Mouse (Mus musculus): ENCODE results near the gene Egfl8. TPM values are rescaled to one million over a fixed set of nuclear protein-coding genes. Genes with fewer than 3 reads are reported as not detected.

Gene Egfl8
- polyA plus RNA-seq, 1 experiment from 2014 or later, result 0.66 TPM

DNA sequence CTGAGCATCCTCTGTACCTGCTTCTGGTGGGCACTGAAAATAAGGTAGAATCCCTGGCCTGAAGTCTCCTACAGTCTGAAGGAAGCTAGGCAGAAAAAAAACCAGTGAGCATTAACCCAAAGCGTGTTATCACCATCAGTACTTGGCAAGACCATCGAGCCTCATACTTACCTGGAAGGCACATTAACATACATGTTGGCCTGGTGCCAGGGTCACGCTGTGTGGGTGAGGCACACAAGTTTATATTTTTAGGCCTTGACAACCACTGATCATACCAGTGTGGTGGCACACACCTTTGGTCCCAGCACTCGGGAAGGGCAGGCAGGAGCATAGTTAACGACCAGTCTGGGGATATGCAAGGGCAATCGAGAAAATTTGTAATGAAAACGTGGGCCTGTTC lies 7.8 kb downstream of the Egfl8 start:
- no peaks in the 10 kb centered on the region for H3K27me3 ChIP-seq (ENCODE audit: insufficient read depth, low read length)
- 73% methylated on average over 7 of the region's 7 CpGs for WGBS (ENCODE audit: insufficient replicate concordance)
- H3K9me3 ChIP-seq (ENCODE audit: low read length), result no peaks in the 10 kb centered on the region
- no peak for DNase-seq
- H3K9ac ChIP-seq (replicated peaks), result no peak overlapping the region
- H3K4me1 ChIP-seq (ENCODE audit: insufficient read depth), result peaks cover 36% of the 10 kb centered on the region
- peaks cover 32% of the 10 kb centered on the region for H3K36me3 ChIP-seq (replicated peaks; ENCODE audit: insufficient read depth, low read length)
- no peak overlapping the region for H3K27ac ChIP-seq (ENCODE audit: low read depth)
- TF ChIP-seq CTCF (IDR thresholded peaks at IDR 0.05; ENCODE audit: low read depth) (no peak), EP300 (IDR thresholded peaks at IDR 0.05; ENCODE audit: low read depth) (no peak)
- H3K4me2 ChIP-seq (ENCODE audit: low read depth, low read length), result no peak overlapping the region
- no peak for ATAC-seq
- H3K4me3 ChIP-seq (ENCODE audit: low read depth, low read length), result no peak overlapping the region

DNA sequence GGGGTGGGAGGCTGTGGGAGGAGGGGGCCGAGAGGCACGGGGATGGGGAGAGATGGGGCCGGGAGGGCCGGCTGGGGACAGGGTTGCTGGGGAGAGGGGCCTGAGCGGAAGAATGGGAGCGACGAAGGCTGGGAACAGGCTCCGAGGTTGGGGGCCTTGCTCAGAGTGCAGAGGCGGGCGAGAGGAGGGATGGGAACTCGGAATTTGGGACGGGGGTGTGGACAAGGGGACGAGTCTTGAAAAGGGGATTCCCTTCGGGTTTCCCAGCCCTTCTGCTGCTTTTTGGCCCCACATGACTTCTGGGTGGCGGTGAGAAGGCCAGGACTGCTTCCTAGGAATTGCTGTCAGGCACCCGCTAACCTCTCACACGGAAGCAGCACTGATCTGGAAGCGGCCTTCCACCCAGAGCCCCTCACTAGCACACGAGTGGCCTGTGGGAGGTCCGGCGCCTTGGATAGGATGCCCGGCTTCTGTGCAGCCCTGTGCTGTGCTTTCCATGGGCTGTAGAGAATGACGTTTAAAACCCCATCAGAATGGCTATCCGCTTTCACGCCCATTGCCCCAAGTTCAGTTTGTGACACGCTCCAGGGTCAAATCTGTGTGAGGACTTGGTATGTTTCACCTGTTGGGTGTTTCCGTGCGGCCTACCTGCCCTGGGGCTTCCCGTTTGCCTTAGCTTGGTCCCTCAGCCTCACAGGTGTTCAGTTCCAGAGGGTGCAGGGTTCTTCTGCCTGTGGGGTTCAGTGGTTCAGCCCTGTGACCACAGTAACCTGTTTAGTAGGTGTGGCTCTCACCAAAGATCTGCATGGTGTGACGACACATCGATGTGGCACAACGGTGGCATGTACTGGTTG lies 9.4 kb downstream of the Egfl8 start:
- TF ChIP-seq CTCF (IDR thresholded peaks at IDR 0.05; ENCODE audit: low read depth) (no peak), EP300 (IDR thresholded peaks at IDR 0.05; ENCODE audit: low read depth) (no peak)
- WGBS (ENCODE audit: insufficient replicate concordance), result 11% methylated on average over 32 of the region's 32 CpGs
- no peak for ATAC-seq

DNA sequence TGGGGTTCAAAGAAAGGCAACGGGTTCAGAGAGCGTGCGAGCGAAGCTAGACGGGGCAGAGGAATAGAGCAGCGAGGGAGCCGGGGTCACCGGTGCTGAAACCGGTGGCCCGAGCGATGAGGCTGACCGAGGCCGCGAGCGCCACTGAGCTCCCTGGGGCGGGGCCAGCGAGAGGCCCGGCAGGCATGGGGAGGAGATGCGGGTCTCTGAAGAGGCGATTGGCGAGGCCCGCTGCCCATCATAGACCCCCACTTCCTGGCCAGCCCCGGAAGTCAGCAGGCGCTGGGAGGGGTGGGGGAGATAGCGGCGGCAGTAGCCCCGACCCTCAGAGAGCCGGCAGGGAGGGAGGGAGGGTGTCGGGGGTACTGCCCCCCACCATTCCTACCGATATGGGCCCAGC lies 10.2 kb downstream of the Egfl8 start:
- H3K27me3 ChIP-seq (ENCODE audit: insufficient read depth, low read length), result no peaks in the 10 kb centered on the region
- TF ChIP-seq EP300 (IDR thresholded peaks at IDR 0.05; ENCODE audit: low read depth), result no peak
- no peak for TF ChIP-seq CTCF (IDR thresholded peaks at IDR 0.05; ENCODE audit: low read depth)
- peak overlapping the region; percentile 77 for H3K4me3 ChIP-seq (ENCODE audit: low read depth, low read length)
- peaks cover 49% of the 10 kb centered on the region for H3K4me1 ChIP-seq (ENCODE audit: insufficient read depth)
- peak overlapping the region; percentile 96 for H3K27ac ChIP-seq (ENCODE audit: low read depth)
- peak overlapping the region; percentile 92 for H3K4me2 ChIP-seq (ENCODE audit: low read depth, low read length)
- under 1% methylated on average over 19 of the region's 30 CpGs for WGBS (ENCODE audit: insufficient replicate concordance)
- no peaks in the 10 kb centered on the region for H3K9me3 ChIP-seq (ENCODE audit: low read length)
- ATAC-seq, result peak; percentile 15
- peak; percentile 94 for DNase-seq
- H3K36me3 ChIP-seq (replicated peaks; ENCODE audit: insufficient read depth, low read length), result peaks cover 13% of the 10 kb centered on the region
- peak overlapping the region; percentile 86 for H3K9ac ChIP-seq (replicated peaks)

More for the DNA sequence above, 9.4 kb downstream of the Egfl8 start:
- peak overlapping the region; percentile 77 for H3K4me3 ChIP-seq (ENCODE audit: low read depth, low read length)
- no peak for DNase-seq
- peak overlapping the region; percentile 92 for H3K4me2 ChIP-seq (ENCODE audit: low read depth, low read length)
- H3K27me3 ChIP-seq (ENCODE audit: insufficient read depth, low read length), result no peaks in the 10 kb centered on the region
- H3K36me3 ChIP-seq (replicated peaks; ENCODE audit: insufficient read depth, low read length), result peaks cover 17% of the 10 kb centered on the region; the same call in 1 of the 2 replicates
- H3K27ac ChIP-seq (ENCODE audit: low read depth), result peak overlapping the region; percentile 96
- H3K4me1 ChIP-seq (ENCODE audit: insufficient read depth), result peaks cover 49% of the 10 kb centered on the region
- peak overlapping the region; percentile 86 for H3K9ac ChIP-seq (replicated peaks)
- H3K9me3 ChIP-seq (ENCODE audit: low read length), result no peaks in the 10 kb centered on the region

DNA sequence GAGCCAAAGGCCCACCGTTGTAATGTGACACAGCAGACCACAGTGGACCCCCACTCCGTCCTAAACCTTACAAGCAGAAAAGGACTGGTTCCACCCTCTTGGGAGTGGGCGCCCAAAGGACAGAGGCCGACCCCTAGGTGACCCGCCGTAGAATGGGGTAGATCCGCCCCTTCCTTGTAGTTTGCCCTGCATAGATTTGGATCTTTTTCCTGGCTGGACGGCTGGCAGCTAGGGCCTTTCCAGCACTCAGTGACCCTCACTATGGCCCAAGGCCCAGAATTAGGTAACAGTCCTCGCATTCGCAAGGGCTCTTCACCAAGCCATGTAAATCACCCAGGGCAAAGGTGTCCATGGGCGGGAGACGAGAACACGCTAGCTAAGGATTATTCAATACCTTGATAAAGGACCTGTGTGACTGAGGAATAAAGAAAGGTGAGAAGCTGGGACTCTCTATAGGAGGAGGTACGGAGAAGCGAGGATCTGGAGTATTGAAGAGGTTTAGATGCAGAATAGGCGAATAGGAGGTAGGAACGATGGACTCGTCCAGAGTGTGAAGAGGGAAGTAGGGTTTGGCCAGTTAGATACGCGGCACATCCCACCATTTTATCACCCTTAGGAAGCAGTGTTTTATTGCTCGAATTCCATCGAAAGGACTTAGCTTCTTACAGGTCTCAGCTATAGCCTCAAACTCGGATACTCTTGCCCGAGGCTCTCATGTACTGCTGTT lies 11.1 kb downstream of the Egfl8 start:
- Histone ChIP-seq H3K4me3 (ENCODE audit: low read depth, low read length) (peak overlapping the region; percentile 77), H3K36me3 (replicated peaks; ENCODE audit: insufficient read depth, low read length) (peaks cover 15% of the 10 kb centered on the region), H3K9me3 (ENCODE audit: low read length) (no peaks in the 10 kb centered on the region), H3K4me2 (ENCODE audit: low read depth, low read length) (peak overlapping the region; percentile 92), H3K9ac (replicated peaks) (peak overlapping the region; percentile 86), H3K4me1 (ENCODE audit: insufficient read depth) (peaks cover 49% of the 10 kb centered on the region), H3K27ac (ENCODE audit: low read depth) (peak overlapping the region; percentile 96), H3K27me3 (ENCODE audit: insufficient read depth, low read length) (no peaks in the 10 kb centered on the region)
- TF ChIP-seq EP300 (IDR thresholded peaks at IDR 0.05; ENCODE audit: low read depth), result no peak
- TF ChIP-seq CTCF (IDR thresholded peaks at IDR 0.05; ENCODE audit: low read depth), result no peak
- peak; percentile 69 for DNase-seq
- ATAC-seq, result peak; percentile 2; the same call in 1 of the 2 replicates
- 14% methylated on average over 24 of the region's 24 CpGs for WGBS (ENCODE audit: insufficient replicate concordance)

DNA sequence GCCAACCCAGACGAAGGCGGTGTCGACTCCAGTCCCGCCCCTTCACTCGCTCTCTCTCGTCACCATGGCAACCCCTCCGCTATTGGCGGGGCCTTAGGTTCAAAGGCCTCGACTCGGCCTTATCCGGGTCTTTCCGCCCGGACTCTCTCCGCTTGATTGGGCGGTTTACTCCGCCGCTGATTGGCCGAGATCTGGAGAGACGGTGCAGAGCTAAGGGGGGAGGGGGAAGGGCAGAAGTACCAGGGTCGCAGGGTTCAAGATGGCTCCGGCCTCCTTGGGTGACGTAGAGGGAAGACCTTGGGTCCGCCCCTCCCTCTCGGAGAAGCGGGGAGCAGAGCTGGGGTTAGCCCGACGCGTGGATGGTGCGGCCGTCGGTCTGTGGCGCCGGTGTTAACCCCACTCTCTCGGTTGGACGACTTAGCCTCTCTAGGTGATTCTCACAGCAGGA lies 11.7 kb downstream of the Egfl8 start, which contains the start of gene Agpat1:
TSS of gene Agpat1 (plus strand) at position 202 of the 448 bp plus-strand sequence.
- Histone ChIP-seq H3K4me3 (ENCODE audit: low read depth, low read length) (peak within 1 kb of the TSS; percentile 77), H3K9ac (replicated peaks) (peak within 1 kb of the TSS; percentile 86), H3K27ac (ENCODE audit: low read depth) (peak within 1 kb of the TSS; percentile 96), H3K4me1 (ENCODE audit: insufficient read depth) (peaks cover 53% of the 10 kb centered on the region), H3K36me3 (replicated peaks; ENCODE audit: insufficient read depth, low read length) (peaks cover 15% of the 10 kb centered on the region), H3K9me3 (ENCODE audit: low read length) (no peaks in the 10 kb centered on the region), H3K4me2 (ENCODE audit: low read depth, low read length) (peak within 1 kb of the TSS; percentile 97), H3K27me3 (ENCODE audit: insufficient read depth, low read length) (no peaks in the 10 kb centered on the region)
- WGBS (ENCODE audit: insufficient replicate concordance), result 0% methylated on average over 35 of the region's 35 CpGs
- ATAC-seq, result peak; percentile 83
- TF ChIP-seq CTCF (IDR thresholded peaks at IDR 0.05; ENCODE audit: low read depth) (no peak), EP300 (IDR thresholded peaks at IDR 0.05; ENCODE audit: low read depth) (no peak)
- peak; percentile 99 for DNase-seq
